Mouse (Mus musculus): ENCODE results near the gene Harbi1.

Gene Harbi1

DNA sequence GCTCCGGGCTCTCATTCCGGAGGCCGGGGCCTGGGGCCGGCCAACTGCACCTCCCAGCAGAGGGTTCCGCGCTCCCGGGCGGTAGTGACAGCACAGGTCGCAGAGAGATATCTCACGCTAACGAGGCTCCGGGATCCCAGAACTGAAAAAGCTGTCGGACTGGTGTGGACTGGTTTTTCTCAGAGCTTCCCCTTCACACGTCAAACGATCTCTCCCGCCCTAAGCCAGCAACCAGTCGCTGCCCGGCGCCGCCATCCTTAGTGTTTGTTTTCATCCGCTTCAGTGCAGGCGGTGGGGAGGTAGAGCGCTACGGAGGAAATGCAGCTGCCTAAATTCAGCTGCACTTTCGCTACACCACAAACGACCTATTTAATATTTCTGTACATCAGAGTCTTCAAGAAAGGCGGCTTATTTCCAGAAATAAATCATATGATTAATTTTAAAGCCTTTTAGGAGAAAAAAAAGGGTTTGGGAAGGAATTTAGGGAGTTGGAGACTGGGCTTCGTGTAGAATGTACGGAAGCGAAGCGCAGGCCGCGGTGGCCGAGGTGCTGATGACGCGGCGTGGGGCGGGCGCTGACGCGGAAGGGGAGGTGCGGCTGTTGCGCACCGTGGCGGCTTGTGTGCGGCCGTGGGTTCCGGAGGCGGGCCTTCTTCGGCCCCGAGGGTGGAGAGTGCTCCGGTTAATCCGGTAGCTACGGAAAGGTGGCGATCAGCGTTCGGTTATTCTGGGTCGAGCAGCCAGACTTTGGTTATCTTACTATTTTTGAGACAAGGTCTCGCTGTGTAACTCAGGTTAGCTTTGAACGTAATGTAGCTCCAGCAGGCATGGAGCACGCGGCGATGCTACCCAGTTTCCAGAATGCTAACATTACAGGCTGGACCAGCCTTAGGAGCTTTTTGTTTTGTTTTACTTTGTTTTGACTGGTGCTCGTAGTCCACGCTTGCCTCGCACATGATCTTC, at the start of gene Harbi1, which contains the start of gene Atg13:
Gene Harbi1 (plus strand): TSS at position 581 of the 963 bp plus-strand sequence.
Gene Atg13 (minus strand): TSS at position 305 of the 963 bp plus-strand sequence.
- DNase-seq (ENCODE audit: low read depth): peak; percentile 95

DNA sequence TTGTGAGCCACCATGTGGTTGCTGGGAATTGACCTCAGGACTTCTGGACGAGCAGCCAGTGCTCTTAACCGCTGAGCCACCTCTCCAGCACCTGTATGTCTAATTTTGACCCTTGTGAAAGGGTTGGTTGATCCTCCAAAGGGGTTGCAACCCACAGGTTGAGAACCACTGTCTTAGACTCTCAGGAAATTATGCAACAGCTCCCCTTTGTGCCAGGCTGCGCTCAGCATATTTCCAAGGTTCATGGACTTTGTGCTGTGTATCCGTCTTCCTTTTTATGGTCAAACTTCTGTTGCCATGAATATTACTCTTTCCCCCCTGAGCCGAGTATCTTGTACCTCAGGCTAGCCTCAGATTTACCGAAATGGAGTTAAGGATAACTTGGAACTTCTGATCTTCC, 49.7 kb upstream of the Harbi1 start:
- no peak for DNase-seq (ENCODE audit: low read depth)

DNA sequence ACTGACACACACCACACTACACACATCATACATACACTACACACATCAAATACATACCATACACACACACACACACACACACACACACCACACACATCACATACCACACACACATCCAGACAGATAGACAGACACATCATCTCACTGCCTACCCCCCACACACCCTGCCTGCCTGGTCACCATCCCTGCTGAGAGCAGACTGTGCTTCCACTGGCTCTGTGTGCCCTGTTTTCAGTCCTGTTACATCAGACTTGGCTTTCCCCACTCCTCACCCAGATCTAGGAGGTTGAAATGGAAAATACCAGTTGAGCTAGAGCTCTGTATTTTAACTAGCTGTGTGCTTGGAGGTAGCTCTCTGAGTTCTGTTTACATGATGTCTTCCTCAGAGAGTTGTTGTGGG, 45.9 kb upstream of the Harbi1 start:
- DNase-seq (ENCODE audit: low read depth): no peak

DNA sequence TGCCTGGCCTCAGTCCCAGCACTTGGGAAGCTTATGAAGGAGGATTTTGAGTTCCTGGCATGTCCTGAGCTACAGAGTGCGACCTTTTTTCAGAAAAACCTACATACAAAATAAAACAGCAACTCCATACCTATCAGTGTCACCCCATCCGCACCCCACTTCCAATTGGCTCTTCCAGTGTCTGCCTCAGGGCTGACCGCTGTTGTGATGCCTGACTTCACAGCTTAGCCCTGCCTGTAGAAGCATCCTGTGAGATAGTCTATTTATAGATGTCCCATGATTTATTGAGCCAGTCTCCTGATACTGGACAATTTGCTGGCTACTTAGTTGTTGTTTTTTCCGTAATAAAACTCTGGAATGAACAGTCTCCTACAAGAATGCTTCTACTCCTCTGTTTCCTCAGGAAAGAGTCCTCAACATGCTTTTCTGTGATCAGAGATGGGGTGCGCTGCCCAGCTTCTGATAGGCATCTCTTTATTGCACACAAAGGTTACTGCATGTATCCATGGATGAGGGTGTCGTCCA, 44.2 kb upstream of the Harbi1 start:
- DNase-seq (ENCODE audit: low read depth): no peak

DNA sequence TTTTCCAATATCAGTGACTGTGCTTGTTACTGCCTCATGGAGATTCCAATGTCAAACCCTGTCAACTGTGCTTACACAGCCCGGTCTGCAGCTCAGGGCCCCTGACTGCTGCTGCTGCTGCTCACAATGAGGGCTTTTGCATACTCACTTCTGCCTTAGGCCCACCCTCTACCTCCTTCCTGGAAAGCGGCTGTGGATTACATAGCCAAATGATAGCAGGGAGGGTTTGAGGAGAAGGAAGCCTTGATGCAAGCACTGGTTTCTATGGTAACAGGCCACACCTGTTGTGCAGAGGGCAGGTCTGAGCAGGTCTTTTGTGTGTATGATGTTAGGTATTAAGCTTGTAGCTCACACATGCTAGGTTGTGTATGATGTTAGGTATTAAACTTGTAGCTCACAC, 42.9 kb upstream of the Harbi1 start:
- DNase-seq (ENCODE audit: low read depth): no peak

DNA sequence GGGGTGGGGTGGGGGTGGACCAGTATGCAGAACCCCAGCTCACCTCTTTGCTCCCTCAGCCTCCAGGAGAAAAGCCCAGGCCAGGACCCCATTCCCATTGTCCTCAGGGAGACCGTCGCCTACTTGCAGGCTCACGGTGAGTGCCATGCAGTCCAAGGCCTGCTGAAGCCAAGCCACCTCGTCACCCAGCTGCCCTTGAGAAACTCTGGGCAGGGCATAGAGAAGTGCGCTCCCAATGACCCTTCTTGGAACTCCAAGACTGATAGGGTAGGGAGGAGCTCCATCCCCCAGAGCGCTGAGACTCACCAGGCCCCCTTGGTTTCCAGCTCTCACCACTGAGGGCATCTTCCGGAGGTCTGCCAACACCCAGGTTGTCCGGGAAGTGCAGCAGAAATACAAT, 41.3 kb upstream of the Harbi1 start:
- no peak for DNase-seq (ENCODE audit: low read depth)

DNA sequence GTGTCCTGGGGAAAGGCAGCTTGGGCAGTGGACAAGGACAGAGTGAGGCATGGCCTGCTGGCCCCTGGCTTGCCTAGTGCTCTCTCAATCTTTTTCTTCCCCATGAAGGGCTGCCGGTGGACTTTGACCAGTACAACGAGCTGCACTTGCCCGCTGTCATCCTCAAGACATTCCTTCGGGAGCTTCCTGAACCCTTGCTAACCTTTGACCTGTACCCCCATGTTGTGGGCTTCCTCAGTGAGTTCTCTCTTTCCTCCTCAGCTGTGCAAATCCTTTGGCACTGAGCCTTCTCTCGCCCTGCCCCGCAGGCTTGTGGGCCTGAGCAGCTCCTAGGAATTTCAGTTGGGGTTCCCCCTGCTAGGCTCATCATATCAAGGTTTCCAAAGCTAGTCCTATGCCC, 40.6 kb upstream of the Harbi1 start:
- no peak for DNase-seq (ENCODE audit: low read depth)

DNA sequence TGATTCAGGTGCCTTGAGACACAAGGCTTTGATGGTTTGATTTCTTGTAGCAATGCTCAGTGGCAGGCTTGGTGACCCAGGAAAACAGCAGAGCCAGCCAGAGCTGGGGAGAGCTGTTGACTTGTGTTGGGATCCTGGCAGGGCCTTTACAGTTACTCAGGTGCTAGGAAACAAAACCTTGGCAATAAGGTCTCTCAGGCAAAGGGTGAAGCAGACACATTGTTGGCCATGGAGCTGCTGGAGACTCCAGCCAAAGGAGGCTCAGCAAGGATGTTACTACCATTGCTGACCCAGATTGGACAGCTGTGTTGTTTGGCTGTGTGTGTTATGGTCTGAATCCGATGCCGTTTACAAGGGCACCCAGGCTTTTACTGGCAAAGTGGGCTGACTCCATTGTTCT, 37.1 kb upstream of the Harbi1 start:
- no peak for DNase-seq (ENCODE audit: low read depth)

DNA sequence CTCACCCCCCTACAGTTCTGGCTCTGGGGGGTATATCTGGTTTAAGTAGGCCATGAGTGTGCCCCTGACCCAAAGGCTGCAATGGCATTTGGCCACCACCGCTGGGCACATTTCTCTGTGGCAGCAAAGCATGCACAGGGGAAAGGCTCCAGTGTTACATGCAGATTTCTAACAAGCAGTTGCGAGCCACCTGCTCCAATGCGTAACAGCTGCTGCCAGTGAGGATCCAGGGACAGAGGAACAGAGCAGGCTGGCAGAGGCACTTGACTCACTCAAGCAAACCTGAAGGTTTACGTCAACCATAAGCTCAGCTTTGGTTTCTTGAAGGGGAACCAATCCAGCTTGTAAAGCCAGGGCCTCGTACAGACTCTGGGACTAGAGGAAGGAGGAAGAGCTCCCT, 35.8 kb upstream of the Harbi1 start:
- DNase-seq (ENCODE audit: low read depth): no peak

DNA sequence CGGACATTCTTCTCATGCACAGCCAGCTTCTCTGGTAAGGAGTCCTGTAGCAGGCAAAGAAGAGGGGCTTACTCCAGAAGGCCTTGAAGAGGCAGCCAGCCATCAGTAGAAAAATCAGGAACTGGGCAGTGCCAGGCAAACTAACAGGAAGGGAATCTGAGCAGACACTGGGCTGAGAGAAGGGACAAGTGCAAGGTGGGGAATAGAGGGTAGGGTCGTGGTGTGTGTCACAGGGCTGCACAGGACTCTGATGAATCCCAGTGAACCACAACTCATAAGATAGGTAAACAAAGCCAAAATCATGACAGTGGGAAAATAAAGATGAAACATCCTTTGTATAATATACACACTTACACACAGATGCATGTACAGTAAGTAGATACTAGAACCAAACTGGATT, 34.2 kb upstream of the Harbi1 start:
- no peak for DNase-seq (ENCODE audit: low read depth)

DNA sequence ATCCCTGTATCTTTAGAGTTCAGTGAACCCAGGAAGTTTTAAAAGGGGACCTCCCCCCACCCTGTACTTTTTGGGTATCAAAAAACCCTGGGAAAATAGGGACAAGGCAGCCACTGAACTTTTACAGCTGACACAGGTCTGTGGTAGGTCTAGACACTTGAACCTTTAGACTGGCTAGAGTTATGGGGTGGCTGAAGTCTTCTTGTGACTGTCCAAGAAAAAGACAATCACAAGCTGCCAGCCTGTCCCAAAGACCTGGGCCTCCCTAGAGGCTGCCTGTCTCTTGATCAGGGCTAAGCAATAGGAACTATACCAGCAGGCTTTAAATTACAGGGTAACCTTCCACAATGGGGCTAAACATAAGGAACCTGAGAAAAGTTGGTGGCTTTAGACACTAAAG, 33.7 kb upstream of the Harbi1 start:
- no peak for DNase-seq (ENCODE audit: low read depth)

DNA sequence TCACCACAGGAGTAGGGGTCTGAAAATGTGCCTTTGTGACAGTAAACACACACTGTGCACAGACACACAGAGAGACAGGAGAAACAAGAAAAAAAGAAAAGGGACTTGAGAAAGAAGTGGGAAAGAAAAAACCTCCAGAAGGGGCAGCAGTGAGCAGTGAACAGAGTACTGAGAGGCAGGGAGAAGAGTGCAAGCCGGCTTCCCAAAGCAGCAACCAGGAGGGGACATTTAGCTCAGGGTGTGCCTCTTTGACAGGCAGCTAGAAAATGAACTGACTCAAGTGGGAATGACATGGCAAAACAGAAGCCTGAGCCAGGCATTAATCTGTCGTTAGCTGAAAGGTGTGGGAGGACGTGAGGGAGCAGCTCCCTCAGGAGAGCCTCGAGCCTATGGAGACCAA, 27.8 kb upstream of the Harbi1 start:
- DNase-seq (ENCODE audit: low read depth): peak; percentile 69

DNA sequence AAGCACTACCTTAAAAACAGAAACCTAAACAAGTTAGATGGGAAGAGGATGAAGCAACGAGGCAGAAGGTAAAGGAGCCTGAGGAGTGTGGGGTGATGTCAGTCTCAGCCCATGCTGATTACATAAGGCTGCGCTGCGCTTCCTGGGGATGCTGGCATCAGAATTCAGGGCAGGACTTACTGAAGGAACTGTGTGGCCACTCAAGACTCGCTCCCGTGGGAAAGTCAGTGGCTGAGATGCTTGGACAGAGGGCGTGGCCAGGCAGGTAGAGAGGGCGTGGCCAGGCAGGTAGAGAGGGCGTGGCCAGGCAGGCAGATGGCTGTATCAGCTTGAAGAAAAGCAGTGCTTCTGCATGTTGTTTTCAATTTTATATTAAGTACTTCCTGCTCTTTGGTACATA, 26.7 kb upstream of the Harbi1 start:
- no peak for DNase-seq (ENCODE audit: low read depth)

DNA sequence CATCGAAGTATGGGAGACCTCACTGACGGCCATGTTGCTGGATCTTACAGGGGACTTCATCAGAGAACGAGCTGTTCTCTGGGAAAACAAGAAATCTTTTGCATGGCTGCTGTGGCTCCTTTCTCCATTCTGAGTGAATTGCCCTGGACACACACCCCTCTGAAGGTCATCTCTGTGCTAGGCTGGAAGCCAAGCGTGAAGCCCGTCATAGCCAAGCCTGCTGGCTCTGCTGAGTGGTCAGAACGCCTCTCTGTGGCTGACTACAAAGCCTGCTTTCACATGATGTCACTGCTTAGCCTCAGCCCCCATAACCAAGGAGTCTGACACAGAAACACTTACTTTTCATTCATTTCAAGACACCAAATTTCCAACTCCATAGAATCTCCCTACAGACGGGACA, 21.2 kb upstream of the Harbi1 start:
- no peak for DNase-seq (ENCODE audit: low read depth)

DNA sequence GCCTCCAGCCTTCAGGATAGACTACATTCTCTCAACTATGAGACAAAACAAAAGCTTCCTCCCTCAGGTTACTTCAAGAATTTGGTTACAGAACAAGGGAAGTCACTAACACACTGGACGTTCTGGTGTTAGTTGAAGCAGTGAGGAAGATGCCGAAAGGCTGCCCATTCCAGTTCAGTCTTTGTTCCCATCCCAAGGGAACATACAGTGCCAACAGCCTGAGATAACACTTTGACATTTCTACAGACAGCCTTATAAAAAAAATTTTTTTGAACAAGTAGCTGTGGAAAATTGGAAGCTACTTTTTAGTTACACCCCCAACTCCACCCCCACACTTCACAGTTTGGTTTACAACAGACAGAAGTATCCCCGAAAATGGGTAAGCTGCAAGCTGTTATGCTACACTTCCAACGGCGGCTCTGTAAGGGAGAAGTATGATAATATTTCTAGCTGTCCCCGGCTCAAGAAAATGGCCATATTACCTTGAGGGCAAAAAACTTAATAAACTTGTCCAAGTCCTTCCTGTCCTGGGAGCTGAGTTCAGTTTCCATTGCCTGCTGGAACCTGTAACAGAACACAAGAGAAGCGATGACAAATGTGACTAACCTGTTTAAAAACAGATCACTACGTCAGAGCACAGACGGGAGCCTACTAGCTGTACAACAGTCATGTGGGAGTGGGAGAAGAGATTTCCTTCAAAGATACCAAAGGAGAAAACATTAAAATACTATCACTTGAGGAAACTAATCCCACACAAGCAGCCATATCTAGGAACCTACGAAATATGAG, 15.0 kb upstream of the Harbi1 start:
- no peak for DNase-seq (ENCODE audit: low read depth)

DNA sequence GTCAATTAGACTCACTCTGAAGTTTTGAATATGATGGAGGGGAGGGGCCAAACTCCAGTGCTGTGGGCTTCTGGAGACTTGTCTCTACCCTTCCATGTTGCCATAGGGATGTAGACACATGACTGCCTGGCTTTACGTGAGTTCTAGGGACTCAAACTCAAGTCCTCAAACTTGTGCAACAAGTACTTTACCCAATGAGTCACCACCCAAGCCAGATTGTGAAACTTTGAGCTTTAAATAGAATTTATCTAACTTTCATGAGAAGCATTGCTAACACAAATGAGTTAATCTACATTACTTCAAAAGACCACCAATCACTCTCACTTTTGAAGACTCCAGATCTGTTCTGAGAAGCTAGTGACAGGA, 14.4 kb upstream of the Harbi1 start:
- peak; percentile 92 for DNase-seq (ENCODE audit: low read depth)

DNA sequence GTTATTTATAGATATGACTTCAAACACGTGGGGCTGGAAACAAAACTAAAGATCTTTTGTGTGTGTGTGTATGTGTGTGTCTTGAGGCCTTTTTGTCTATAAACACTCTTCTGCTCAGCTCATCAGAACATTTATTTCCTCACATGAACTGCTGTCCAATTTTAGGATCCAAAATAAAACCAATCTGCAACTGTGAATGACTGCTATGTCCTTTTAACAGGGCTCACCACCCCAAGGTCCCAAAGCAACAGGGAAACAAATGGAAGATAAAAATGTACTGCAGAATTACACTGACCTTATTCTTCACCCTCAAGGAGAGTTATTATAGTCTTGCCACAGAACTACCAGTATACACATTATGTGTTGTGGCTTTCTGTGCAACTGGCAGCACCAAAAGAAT, 11.4 kb upstream of the Harbi1 start:
- no peak for DNase-seq (ENCODE audit: low read depth)

DNA sequence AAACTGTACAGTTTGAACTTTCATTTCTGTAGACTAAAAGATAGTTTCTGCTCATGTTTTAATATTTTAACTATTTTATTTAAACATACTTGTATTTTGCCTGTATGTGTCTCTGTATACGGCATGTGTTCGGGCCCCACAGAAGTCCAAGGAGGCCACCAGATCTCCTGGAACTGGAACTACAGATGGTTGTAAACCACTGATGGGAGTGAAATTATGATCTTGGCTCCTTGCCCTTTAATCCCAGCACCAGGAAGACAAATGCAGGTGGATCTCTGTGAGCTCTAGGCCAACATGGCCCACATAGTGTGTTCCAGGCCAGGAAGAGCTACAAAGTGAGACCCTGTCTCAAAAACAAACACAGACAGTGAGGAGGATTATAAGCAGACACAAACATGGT, 9.3 kb upstream of the Harbi1 start:
- no peak for DNase-seq (ENCODE audit: low read depth)

DNA sequence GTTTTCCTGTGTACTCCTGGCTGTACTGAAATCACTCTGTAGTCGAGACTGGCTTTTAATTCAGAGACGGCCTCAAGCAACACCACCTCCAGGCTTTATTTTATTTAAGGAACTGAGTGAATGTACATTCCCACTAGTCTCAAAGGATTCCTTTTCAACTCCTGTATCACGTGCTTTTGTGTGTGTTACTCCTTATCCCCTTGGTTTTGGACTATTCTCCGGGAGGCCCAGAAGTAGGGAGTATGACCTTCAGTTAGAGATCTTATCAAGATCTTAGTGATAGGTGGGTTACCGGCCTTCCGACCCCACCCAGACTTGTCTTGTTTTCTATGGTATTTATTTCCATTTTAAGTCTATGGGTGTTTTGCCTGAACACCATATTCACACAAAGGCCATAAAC, 4.9 kb upstream of the Harbi1 start:
- DNase-seq (ENCODE audit: low read depth): no peak

DNA sequence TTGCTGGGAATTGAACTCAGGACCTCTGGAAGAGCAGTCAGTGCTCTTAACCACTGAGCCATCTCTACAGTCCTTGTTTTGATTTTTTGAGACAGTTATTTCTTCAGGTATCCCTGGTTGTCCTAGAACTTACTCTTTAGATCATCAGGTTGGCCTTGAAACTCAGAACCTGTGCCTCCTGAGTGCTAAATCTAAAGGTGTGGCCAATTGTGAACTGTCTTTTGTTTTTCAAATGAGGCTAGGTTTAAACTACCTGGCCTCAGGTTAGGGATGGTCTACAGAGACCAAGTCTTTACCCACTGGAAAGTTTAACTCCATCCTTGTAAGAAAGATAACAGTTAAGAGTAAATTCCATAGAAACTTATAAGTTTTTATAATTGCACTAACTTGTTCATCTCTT, 4.2 kb upstream of the Harbi1 start:
- no peak for DNase-seq (ENCODE audit: low read depth)

DNA sequence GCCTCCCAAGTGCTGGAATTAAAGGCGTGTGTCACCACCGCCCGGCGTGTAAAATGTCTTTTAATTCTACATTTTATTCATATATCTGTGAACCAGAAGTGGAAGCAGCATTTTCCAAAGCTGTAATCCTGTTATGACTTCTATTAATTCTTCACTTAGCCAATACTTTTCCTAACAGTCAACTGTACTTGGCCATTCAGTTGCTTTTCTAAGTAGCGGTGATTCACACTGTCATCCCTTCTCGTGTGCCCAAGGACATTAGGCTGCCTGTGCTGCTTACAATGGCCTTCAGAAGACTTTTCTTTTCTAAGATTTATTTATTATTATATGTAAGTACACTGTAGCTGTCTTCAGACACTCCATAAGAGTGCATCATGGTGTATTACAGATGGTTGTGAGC, 2.3 kb upstream of the Harbi1 start:
- DNase-seq (ENCODE audit: low read depth): no peak

DNA sequence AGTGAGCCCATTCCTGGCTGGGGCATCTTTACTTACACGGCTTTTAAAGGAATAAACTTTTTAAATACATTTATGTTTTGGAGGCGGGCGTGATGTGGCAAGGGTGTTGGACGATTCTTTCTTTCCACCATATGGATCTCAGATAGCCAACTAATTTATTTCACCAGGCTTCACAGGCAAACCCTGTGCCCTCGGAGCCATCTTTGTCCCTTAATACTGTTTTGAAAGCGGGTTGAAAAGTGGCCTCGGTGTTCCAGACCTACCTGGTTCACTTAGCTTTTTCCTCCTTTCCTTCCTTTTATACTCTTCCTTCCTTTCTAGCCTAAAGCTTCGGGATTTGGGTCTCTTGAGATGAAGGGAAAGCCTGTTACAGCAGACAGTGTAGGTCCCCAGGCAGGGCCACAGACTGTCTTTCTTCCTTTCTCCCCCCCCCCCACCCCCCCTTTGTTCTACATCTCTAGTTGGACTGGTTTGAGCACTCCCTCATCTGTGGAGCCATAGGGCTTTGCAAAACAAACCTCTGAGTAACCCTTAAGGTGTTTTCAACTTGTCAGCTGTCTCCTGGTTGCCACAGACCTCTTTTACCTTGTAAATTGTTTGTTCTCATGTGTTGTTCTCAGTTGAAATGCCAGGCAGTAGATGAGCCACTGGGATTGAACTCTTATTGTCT, 739 bp downstream of the Harbi1 start:
- DNase-seq (ENCODE audit: low read depth): peak; percentile 53

Measured in 416B (cell line).